Mouse (Mus musculus) E14TG2a.4 (cell line): ENCODE data around the gene Dennd5b.

Experiments used
- CTCF ChIP-seq: conservative IDR thresholded peaks from 2 replicates; pipeline ENCODE4 v1.5.1; 2014; ENCODE audit warnings: low read length
- POU5F1 ChIP-seq: IDR thresholded peaks from 2 replicates; pipeline ENCODE4 v1.6.1; 2014; ENCODE audit warnings: low read length, borderline replicate concordance

DNA sequence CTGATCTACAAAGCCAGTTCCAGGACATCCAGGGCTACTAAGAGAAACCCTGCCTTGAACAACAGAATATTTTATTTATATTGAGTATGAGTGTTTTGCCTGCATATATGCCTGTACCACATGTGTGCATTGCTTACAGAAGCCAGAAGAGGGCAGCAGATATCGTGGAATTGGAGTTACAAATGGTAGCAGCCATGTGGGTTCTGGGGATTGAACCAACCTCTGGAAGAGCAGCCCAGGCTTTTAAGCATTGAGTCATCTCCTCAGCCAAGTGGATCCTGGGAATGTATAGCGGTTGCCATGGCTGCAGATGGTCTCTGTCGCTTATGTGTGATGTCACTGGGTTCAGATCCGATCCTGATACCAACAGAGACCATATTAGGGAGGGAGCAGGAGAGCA, 25.2 kb upstream of the Dennd5b start:
- TF ChIP-seq CTCF, result peak; percentile 70
- TF ChIP-seq POU5F1, result no peak
